Mouse (Mus musculus) adrenal gland, postnatal 10 days (tissue): ENCODE data around the gene Crp. TPM values are rescaled to one million over a fixed set of nuclear protein-coding genes. Genes with fewer than 3 reads are reported as not detected.

Experiments
- DNase-seq: peaks from one replicate; pipeline ENCODE4 v3.0.0; 2021; ENCODE audit warnings: mixed read lengths
- total RNA-seq, 2 experiments: library from RNA; stranded (reverse); gene quantifications; 2 replicates each; pipeline ENCODE4 v1.2.3; 2021

The Crp gene
- total RNA-seq, 2 experiments from 2014 or later, result 15.1 to 39.1 TPM

- no peak for DNase-seq
These were observed 14.1 kb downstream of the Crp start for GRCm38 (mm10) chr1:172711962-172712361.

GRCm38 (mm10) chr1:172751241-172751640 is 53.4 kb downstream of the Crp start:
- no peak for DNase-seq

GRCm38 (mm10) chr1:172755151-172755550 is 57.3 kb downstream of the Crp start:
- DNase-seq, result no peak

GRCm38 (mm10) chr1:172759525-172759924 is 61.7 kb downstream of the Crp start:
- no peak for DNase-seq

DNA sequence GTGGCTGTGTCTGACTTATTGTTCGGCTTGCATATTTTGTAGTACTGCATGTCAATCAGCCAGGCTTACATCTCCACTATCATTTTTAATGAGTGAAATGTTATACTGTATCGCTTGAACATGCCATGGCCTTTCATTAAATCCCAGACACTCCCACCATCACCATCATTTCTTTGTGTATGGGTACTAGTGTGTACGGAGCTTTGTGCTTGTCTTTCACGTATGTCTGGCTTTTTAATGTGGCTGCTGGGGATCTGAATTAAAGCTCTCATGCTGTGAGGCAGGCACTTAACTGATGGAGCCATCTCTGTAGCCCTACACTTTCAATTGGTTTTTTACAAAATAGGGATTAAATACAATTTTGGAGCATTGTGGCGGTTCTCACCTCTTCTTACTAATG is 81.3 kb downstream of the Crp start:
- no peak for DNase-seq

DNA sequence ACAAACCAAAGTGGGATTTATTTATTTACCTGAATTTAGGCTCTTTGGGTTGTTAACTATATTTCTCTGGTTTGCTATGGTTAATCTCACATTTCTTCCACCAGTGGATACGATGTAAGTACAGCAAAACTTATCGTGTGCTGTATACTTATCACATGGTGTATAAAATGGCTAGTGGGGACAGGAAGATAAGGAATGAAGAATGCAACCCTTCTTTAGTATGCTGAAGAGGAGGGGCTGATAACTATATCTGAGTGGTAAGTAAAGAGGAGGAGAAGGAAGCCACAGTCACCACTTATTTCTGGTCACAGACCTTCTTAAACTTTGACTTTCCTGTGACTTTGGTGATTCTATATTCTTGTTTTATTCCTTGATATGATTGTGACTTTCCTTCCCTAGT is 87.5 kb downstream of the Crp start:
- DNase-seq, result no peak

DNA sequence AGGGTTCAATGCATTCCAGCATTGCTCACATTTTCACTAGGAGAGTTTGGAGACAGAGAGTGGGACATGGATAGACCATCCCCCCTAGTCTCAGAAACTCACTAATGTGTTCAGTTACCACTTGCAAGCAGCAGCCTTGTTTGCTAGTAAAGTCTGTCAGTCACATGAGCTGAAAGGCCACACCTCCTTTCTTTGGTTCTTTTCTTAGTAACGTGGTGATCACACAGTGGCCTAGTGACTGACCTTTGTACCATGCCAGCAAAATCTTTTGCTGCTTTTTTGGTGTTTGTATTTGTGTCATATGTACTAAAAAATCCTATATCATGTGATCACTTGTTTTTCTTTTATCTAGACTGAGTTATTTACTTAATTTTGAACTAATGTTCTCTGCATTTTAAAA is 88.0 kb downstream of the Crp start:
- DNase-seq, result peak; percentile 2

GRCm38 (mm10) chr1:172828975-172829374 is 131.1 kb downstream of the Crp start:
- DNase-seq, result no peak

DNA sequence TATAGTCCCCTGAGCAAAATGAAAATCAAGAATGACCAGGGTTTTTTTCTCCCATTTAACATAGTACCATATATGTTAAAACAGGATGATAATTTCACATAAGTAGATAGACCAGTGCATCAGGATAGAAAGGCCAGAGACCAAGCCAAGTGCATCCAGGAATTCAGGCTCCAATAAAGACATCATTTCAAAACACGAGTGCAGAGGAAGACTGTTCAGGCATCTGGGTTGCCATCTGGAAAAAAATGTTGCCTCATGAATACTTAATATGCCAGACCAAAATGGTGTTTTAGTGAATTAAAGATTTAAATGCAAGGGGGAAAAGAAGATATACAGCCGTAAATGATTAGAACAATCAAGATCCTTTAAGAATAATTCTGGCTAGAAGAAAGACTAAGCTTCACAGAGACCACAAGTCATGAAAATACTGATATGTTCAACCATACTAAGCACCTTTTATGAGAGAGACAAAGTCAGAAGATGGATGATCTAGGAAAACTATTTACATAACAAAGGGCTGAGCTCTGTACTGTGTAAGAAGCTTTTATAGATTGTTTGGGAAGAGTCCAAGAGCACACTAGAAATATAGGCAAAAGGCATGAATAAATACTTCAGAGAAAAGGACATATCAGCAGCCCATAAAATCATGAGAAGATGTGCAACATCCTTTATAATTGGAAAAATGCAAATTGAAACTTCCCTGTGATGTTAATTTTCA is 149.3 kb downstream of the Crp start:
- DNase-seq, result no peak

DNA sequence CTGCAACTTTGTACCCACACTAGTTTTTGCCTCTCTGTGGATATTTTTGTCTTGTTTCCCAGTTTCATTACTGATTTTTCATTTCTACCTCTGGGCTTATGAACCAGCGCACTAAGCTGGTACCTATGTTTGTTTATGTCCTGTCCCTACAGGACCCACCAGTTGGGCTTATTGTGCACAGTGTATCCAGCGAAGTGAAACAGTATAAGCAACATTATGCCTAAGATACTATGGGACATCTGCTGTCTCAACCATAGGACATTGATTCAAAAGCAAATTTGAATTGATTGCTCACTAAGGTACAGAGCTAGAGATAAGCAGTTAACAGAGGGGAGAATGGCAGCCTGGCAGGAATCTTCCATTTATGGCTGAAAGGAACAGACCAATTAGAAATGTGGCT is 150.3 kb downstream of the Crp start:
- no peak for DNase-seq

- no peak for DNase-seq
These were observed 177.4 kb downstream of the Crp start for GRCm38 (mm10) chr1:172875265-172875664.

- no peak for DNase-seq
These were observed 178.8 kb downstream of the Crp start for GRCm38 (mm10) chr1:172876675-172877074.

Other genes with a start within 250 kb of the Crp start
- gene Slamf9, start 222.7 kb upstream of the Crp start, total RNA-seq, result 1 to 10 TPM in 1 of 2 experiments, under 1 TPM in 1; 0.97 to 1.3 TPM
- gene Igsf9, start 216.3 kb upstream of the Crp start, total RNA-seq, result 1 to 10 TPM; 2.5 to 4.8 TPM
- gene Tagln2, start 198.0 kb upstream of the Crp start, total RNA-seq, result 100 to 1,000 TPM; 120 to 138 TPM
- 1 to 10 TPM in 1 of 2 experiments, under 1 TPM in 1; 0.96 to 2.6 TPM for gene Cfap45, start 177.3 kb upstream of the Crp start, total RNA-seq
- under 1 TPM; 0.24 to 0.30 TPM for gene Vsig8, start 142.1 kb upstream of the Crp start, total RNA-seq
- under 1 TPM in 1 of 2 experiments, not detected in 1; 0.58 TPM for gene Slamf8, start 107.5 kb upstream of the Crp start, total RNA-seq
- gene Fcrl6, start 95.5 kb upstream of the Crp start, total RNA-seq, result not detected
- 10 to 100 TPM; 11.2 to 13.2 TPM for gene Dusp23, start 65.1 kb upstream of the Crp start, total RNA-seq
- gene Apcs, start 197.0 kb downstream of the Crp start, total RNA-seq, result 10 to 100 TPM; 15.5 to 46.5 TPM